ENCODE assay signal across 12 mouse cellular contexts in the genomic region with DNA sequence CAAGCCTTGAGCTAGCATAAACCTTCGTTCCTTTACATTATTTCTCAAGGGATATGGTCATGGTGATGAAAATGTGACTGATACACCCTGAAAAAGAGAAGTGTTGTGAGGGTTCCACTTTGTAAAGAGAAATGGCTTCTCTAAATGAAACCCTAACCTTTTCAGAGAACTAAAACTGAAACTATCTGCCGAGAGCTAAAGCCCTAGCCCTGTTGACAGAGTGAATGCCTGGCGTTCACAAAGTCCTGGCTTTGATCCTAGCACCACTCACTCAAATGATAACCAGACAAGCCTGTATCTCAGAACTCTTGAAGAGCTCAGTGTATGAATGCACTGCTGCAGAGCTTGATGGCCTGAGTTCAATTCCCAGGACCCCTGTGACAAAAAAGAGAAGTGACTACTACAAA. TPM values are rescaled to one million over a fixed set of nuclear protein-coding genes. Genes with fewer than 3 reads are reported as not detected.
DNase-seq lines count a peak whose midpoint lies in the region; ATAC-seq and TF ChIP-seq lines count a peak whose summit lies in the region.
"Had no signal": no experiment of that assay in that cellular context is flagged by ENCODE, and none has a peak within 500 bp of the region (broad histone marks: within the 10 kb centered on the region; RNA-seq: fewer than 3 reads in every experiment).

No protein-coding gene starts in this region.

- 0 out of 2 replicates have a peak, but pooled peaks cover 2% of the 10 kb centered on the region for H3K4me1 ChIP-seq in liver, adult 2 months (ENCODE audit: control insufficient read depth, insufficient read depth, low read length)
- peaks cover 6% of the 10 kb centered on the region for H3K4me1 ChIP-seq in liver, embryonic 16.5 days (ENCODE audit: control insufficient read depth, low read depth, low read length)

- TF ChIP-seq POLR2A in liver, adult 2 months (IDR thresholded peaks at IDR 0.05; ENCODE audit: extremely low read depth, insufficient read depth, low read length) = no peak

- no peaks in the 10 kb centered on the region for H3K9me3 ChIP-seq in liver, embryonic 16.5 days (replicated peaks; ENCODE audit: control insufficient read depth, low read length)
- H3K9me3 ChIP-seq: hindbrain, embryonic 12.5 days had no signal

- no peak overlapping the region for H3K9ac ChIP-seq in liver, adult 2 months (ENCODE audit: low read depth, low read length)
- no peak overlapping the region for H3K9ac ChIP-seq in liver, embryonic 16.5 days (ENCODE audit: low read depth, low read length)
- H3K9ac ChIP-seq: hindbrain, embryonic 12.5 days; liver, embryonic 14.5 days had no signal

- WGBS in liver, adult 2 months = 25% methylated on average over 3 of the region's 3 CpGs
- WGBS in liver, embryonic 16.5 days (ENCODE audit: insufficient replicate concordance) = 57% methylated on average over 3 of the region's 3 CpGs

- H3K79me3 ChIP-seq in C2C12 (ENCODE audit: low read depth) = peaks cover 17% of the 10 kb centered on the region

- no peak overlapping the region for H3K4me3 ChIP-seq in liver, adult 2 months (ENCODE audit: insufficient read depth, low read depth, low read length)
- no peak overlapping the region for H3K4me3 ChIP-seq in C2C12 (ENCODE audit: insufficient read depth, poor library complexity, severe bottlenecking)
- H3K4me3 ChIP-seq in liver, embryonic 16.5 days (ENCODE audit: low read depth, low read length) = no peak overlapping the region
- H3K4me3 ChIP-seq: erythroblast, embryonic 14.5 days; hindbrain, embryonic 12.5 days had no signal

- H3K27ac ChIP-seq in liver, adult 2 months (replicated peaks; ENCODE audit: insufficient read depth, low read depth, low read length) = 0 out of 2 replicates have a peak overlapping the region, but pooled peaks have one; percentile 52
- peak overlapping the region; percentile 58; the same call in 1 of the 2 replicates for H3K27ac ChIP-seq in liver, embryonic 16.5 days (ENCODE audit: low read length)
- H3K27ac ChIP-seq: hindbrain, embryonic 12.5 days; kidney, postnatal 0 days; liver, embryonic 14.5 days had no signal

- H3K4me2 ChIP-seq in liver, embryonic 16.5 days (ENCODE audit: low read depth, low read length) = no peak overlapping the region
- H3K4me2 ChIP-seq: hindbrain, embryonic 12.5 days had no signal

- no peaks in the 10 kb centered on the region for H3K27me3 ChIP-seq in liver, adult 2 months (ENCODE audit: control insufficient read depth, insufficient read depth, low read length)
- no peaks in the 10 kb centered on the region for H3K27me3 ChIP-seq in C2C12 (ENCODE audit: control insufficient read depth, insufficient read depth, insufficient read length)
- H3K27me3 ChIP-seq in liver, embryonic 16.5 days (ENCODE audit: control insufficient read depth, insufficient read depth, low read depth, low read length) = no peaks in the 10 kb centered on the region
- H3K27me3 ChIP-seq: hindbrain, embryonic 12.5 days had no signal

- no peak for TF ChIP-seq CTCF in liver, adult 2 months (IDR thresholded peaks at IDR 0.05; ENCODE audit: low read depth, low read length)
- TF ChIP-seq CTCF in C2C12 (IDR thresholded peaks at IDR 0.05; ENCODE audit: control insufficient read depth, insufficient read depth, insufficient read length) = no peak

- peak; percentile 15 for DNase-seq in liver, adult 2 months (ENCODE audit: extremely low read depth, low read depth, low spot score)
- DNase-seq in liver = no peak
- DNase-seq in gastrocnemius, adult 18-20 months (ENCODE audit: low spot score) = no peak
- no peak for DNase-seq in embryo, embryonic 10 days (ENCODE audit: low spot score)
- DNase-seq in kidney, postnatal 14 days = no peak

- no peaks in the 10 kb centered on the region; the same call in 1 of the 2 replicates for H3K79me2 ChIP-seq in liver, adult 2 months (ENCODE audit: control insufficient read depth, insufficient read depth, low read length)
- H3K79me2 ChIP-seq in C2C12 (ENCODE audit: control insufficient read depth, insufficient read depth) = peaks cover 32% of the 10 kb centered on the region

- peak; percentile 47 for ATAC-seq in activated CD4-positive, CD25-positive, alpha-beta regulatory T cell, adult 4 months
- peak; percentile 7; the same call in 1 of the 2 replicates for ATAC-seq in liver, embryonic 16.5 days (ENCODE audit: low read depth)

- peaks cover 3% of the 10 kb centered on the region; the same call in 1 of the 2 replicates for H3K36me3 ChIP-seq in liver, adult 2 months (ENCODE audit: control insufficient read depth, insufficient read depth, low read length)
- peaks cover 7% of the 10 kb centered on the region for H3K36me3 ChIP-seq in C2C12 (ENCODE audit: control insufficient read depth, insufficient read depth)
- no peaks in the 10 kb centered on the region; the same call in none of the 2 replicates for H3K36me3 ChIP-seq in liver, embryonic 16.5 days (ENCODE audit: control insufficient read depth, insufficient read depth)

- H3ac ChIP-seq in C2C12 (ENCODE audit: control insufficient read depth, insufficient read length, low read depth) = peak overlapping the region; percentile 23

TF ChIP-seq in C2C12, 6 proteins besides CTCF, POLR2A, EP300 and RAD21:
- TF ChIP-seq MYOG (IDR thresholded peaks at IDR 0.05; ENCODE audit: control insufficient read depth, extremely low read depth, insufficient read length) (no peak), USF1 (IDR thresholded peaks at IDR 0.05; ENCODE audit: low read depth) (no peak), FOSL1 (IDR thresholded peaks at IDR 0.05; ENCODE audit: insufficient read depth, low read length, poor library complexity, severe bottlenecking) (no peak), CEBPB (IDR thresholded peaks at IDR 0.05; ENCODE audit: low read depth) (no peak), MYOD1 (IDR thresholded peaks at IDR 0.05; ENCODE audit: control insufficient read depth, insufficient read length, low read depth) (no peak), MAX (IDR thresholded peaks at IDR 0.05) (no peak)

RNA-seq across cellular contexts. Expression of a gene that starts 0.4 kb away (rescaled TPM):
- total RNA-seq in liver, adult 2 months (2014; rRNA removed) = 1.1 and 2.1 TPM in 2 replicates
- 0.17 and 0.55 TPM in 2 replicates for polyA plus RNA-seq in liver, adult 2 months (2012; rRNA removed)
- polyA plus RNA-seq in C2C12 (2012; fragmentation: generic; extraction: Trizol) = 0.27 TPM
- 10 to 100 TPM; 16.3 to 25.4 TPM for polyA plus RNA-seq in activated CD4-positive, CD25-positive, alpha-beta regulatory T cell, adult 4 months (2017; shearing (Covaris generic))
- 2.1 and 2.6 TPM in 2 replicates for polyA plus RNA-seq in liver, embryonic 16.5 days (2015; fragmentation: Nextera tagmentation; extraction: Ambion mirVana)
- under 1 TPM; 0.50 to 0.55 TPM for total RNA-seq in gastrocnemius, adult 18-20 months (2021)

RNA-seq across cellular contexts. Expression of a gene that starts 5.5 kb away (rescaled TPM):
- total RNA-seq in liver, adult 2 months (2014; rRNA removed) = 149 and 196 TPM in 2 replicates
- 122 and 142 TPM in 2 replicates for polyA plus RNA-seq in liver, adult 2 months (2012; rRNA removed)
- polyA plus RNA-seq in C2C12 (2012; fragmentation: generic; extraction: Trizol) = 228 TPM
- polyA plus RNA-seq in activated CD4-positive, CD25-positive, alpha-beta regulatory T cell, adult 4 months (2017; shearing (Covaris generic)) = 1 to 10 TPM; 4.1 to 7.6 TPM
- polyA plus RNA-seq in liver, embryonic 16.5 days (2015; fragmentation: Nextera tagmentation; extraction: Ambion mirVana) = 112 and 117 TPM in 2 replicates
- 10 to 100 TPM; 79.4 to 87.3 TPM for total RNA-seq in gastrocnemius, adult 18-20 months (2021)

RNA-seq across cellular contexts. Expression of a gene that starts 17.6 kb away (rescaled TPM):
- total RNA-seq in liver, adult 2 months (2014; rRNA removed) = 0.28 and 0.67 TPM in 2 replicates
- polyA plus RNA-seq in liver, adult 2 months (2012; rRNA removed) = 0.65 and 0.77 TPM in 2 replicates
- polyA plus RNA-seq in C2C12 (2012; fragmentation: generic; extraction: Trizol) = 19.6 TPM
- polyA plus RNA-seq in activated CD4-positive, CD25-positive, alpha-beta regulatory T cell, adult 4 months (2017; shearing (Covaris generic)) = 1 to 10 TPM; 5.2 to 8.5 TPM
- 5.1 and 5.4 TPM in 2 replicates for polyA plus RNA-seq in liver, embryonic 16.5 days (2015; fragmentation: Nextera tagmentation; extraction: Ambion mirVana)
- under 1 TPM; 0.21 to 0.40 TPM for total RNA-seq in gastrocnemius, adult 18-20 months (2021)

RNA-seq across cellular contexts. Expression of a gene that starts 29.6 kb away (rescaled TPM):
- total RNA-seq in liver, adult 2 months (2014; rRNA removed) = 0.09 and 0.13 TPM in 2 replicates
- 0.10 and 0.20 TPM in 2 replicates for polyA plus RNA-seq in liver, adult 2 months (2012; rRNA removed)
- polyA plus RNA-seq in C2C12 (2012; fragmentation: generic; extraction: Trizol) = 0.13 TPM
- polyA plus RNA-seq in activated CD4-positive, CD25-positive, alpha-beta regulatory T cell, adult 4 months (2017; shearing (Covaris generic)) = 10 to 100 TPM; 57.8 to 67.4 TPM
- 1.5 and 1.7 TPM in 2 replicates for polyA plus RNA-seq in liver, embryonic 16.5 days (2015; fragmentation: Nextera tagmentation; extraction: Ambion mirVana)
- total RNA-seq in gastrocnemius, adult 18-20 months (2021) = not detected

Comparison
In these comparisons a context has a peak if more than half of its experiments do, and no peak if none do; other contexts are left out.
1. RNA of a gene that starts 5.5 kb away (polyA plus RNA-seq): 228 TPM in C2C12 (single experiment), 122 to 142 TPM in liver, adult 2 months and 112 to 117 TPM in liver, embryonic 16.5 days; 4.1 to 7.6 TPM in activated CD4-positive, CD25-positive, alpha-beta regulatory T cell, adult 4 months; every median in the first group is over 10 times any median in the second.